Mouse (Mus musculus) heart, embryonic 11.5 days (tissue): ENCODE data around the gene Srsf4. TPM values are rescaled to one million over a fixed set of nuclear protein-coding genes. Genes with fewer than 3 reads are reported as not detected.

Experiments
- ATAC-seq: fragments of 200-750 bp; cut with Nextera tagmentation; replicated peaks from 2 replicates; pipeline ENCODE4 v1.8.0; 2017; ENCODE audit warnings: moderate library complexity; ENCODE audit not compliant: insufficient number of reproducible peaks, low FRiP score, low TSS enrichment
- H3K27ac ChIP-seq: fragments of 300-500 bp; sonication (generic); 2 replicates; pipeline ENCODE4 v1.5.1; 2014; ENCODE audit warnings: mild to moderate bottlenecking, low read depth, low read length
- H3K27me3 ChIP-seq: fragments of 300-500 bp; sonication (generic); 2 replicates; pipeline ENCODE4 v1.6.1; 2014; ENCODE audit warnings: mild to moderate bottlenecking, low read length, mixed read lengths; ENCODE audit not compliant: control insufficient read depth, insufficient read depth
- H3K36me3 ChIP-seq: fragments of 300-500 bp; sonication (generic); 2 replicates; pipeline ENCODE4 v1.6.1; 2014; ENCODE audit warnings: mild to moderate bottlenecking, low read length, moderate library complexity, mixed read lengths; ENCODE audit not compliant: control insufficient read depth, insufficient read depth
- H3K4me1 ChIP-seq: fragments of 300-500 bp; sonication (generic); 2 replicates; pipeline ENCODE4 v1.6.1; 2014; ENCODE audit warnings: low read length; ENCODE audit not compliant: control insufficient read depth, insufficient read depth
- H3K4me2 ChIP-seq: fragments of 300-500 bp; sonication (generic); 2 replicates; pipeline ENCODE4 v1.6.1; 2014; ENCODE audit warnings: mild to moderate bottlenecking, moderate library complexity
- H3K4me3 ChIP-seq: fragments of 300-500 bp; sonication (generic); 2 replicates; pipeline ENCODE4 v1.5.1; 2014; ENCODE audit warnings: low read depth, low read length
- H3K9ac ChIP-seq: fragments of 300-500 bp; sonication (generic); 2 replicates; pipeline ENCODE4 v1.6.1; 2014; ENCODE audit warnings: mild to moderate bottlenecking, low read depth, low read length, moderate library complexity
- H3K9me3 ChIP-seq: fragments of 300-500 bp; sonication (generic); replicated peaks from 2 replicates; pipeline ENCODE4 v1.6.1; 2016; ENCODE audit warnings: low read length; ENCODE audit not compliant: control insufficient read depth
- WGBS: fragments of 180-500 bp; shearing (Covaris S2); extraction: QIAGEN DNeasy Blood & Tissue Kit; methylation state at CpG from one replicate; pipeline ENCODE4 v1.1.7; 2014; ENCODE audit not compliant: insufficient replicate concordance; 5-methylcytosine and 5-hydroxymethylcytosine counted together
- polyA plus RNA-seq: library from polyadenylated mRNA; unstranded; fragments of >200 nt; fragmentation: Nextera tagmentation; extraction: Ambion mirVana; gene quantifications from 2 replicates; pipeline ENCODE4 v1.2.1, GENCODE M21; 2014

The Srsf4 gene
- polyA plus RNA-seq, 1 experiment from 2014 or later: 67.9 TPM

DNA sequence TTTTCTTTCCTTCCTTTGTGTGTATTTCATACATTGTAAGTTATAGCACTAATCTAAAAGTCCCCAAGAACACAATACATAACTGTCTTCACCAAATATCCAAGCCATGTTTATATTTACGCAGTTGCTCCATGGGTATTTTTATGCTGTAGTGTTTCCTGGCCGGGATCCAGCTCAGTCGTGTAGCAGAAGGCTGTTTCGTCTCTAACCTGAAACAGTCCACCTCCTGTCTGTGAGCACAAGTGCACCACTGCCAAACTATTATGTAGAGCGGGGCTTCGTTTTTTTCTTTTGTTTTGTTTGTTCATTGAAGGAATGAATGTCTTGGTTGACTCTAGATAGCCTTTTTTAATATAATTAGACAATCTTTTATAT, 25.8 kb downstream of the Srsf4 start:
- Histone ChIP-seq H3K4me2 (no peak overlapping the region), H3K27ac (no peak overlapping the region), H3K9me3 (no peaks in the 10 kb centered on the region), H3K4me3 (no peak overlapping the region), H3K27me3 (no peaks in the 10 kb centered on the region), H3K36me3 (peaks cover 50% of the 10 kb centered on the region), H3K4me1 (no peaks in the 10 kb centered on the region), H3K9ac (no peak overlapping the region)
- WGBS: 84% methylated on average over 6 of the region's 6 CpGs
- no peak for ATAC-seq

DNA sequence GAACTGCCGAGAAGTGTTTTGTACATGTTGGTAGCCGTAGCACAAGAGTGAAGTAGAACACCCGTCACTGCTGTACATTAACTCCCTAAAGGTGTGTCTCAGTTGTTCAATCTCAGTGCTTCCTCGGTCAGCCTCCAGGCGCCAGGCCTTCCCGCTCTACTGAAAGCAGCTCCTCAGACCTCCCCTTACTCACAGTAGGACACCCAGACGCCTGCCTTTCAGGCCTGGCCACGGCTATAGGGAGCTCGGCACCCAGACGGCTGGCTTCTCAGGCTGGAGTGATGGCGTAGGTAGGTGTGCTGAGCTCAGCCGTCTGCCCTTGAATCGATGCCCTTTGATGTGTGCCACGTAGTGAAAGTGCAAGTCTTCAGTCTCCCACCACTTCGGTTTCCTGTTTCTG, 27.7 kb downstream of the Srsf4 start:
- Histone ChIP-seq H3K27ac (no peak overlapping the region), H3K4me1 (no peaks in the 10 kb centered on the region), H3K36me3 (peaks cover 42% of the 10 kb centered on the region), H3K4me2 (no peak overlapping the region), H3K27me3 (no peaks in the 10 kb centered on the region), H3K4me3 (no peak overlapping the region), H3K9me3 (no peaks in the 10 kb centered on the region), H3K9ac (no peak overlapping the region)
- 90% methylated on average over 15 of the region's 15 CpGs for WGBS
- ATAC-seq: no peak

- 60% methylated on average over 8 of the region's 8 CpGs for WGBS
- peaks cover 28% of the 10 kb centered on the region for H3K36me3 ChIP-seq
- no peak overlapping the region for H3K4me2 ChIP-seq
- H3K27me3 ChIP-seq: no peaks in the 10 kb centered on the region
- ATAC-seq: no peak
- no peaks in the 10 kb centered on the region for H3K4me1 ChIP-seq
- no peak overlapping the region for H3K4me3 ChIP-seq
- H3K9ac ChIP-seq: no peak overlapping the region
- H3K9me3 ChIP-seq: 0 out of 2 replicates have a peak, but pooled peaks cover 2% of the 10 kb centered on the region
- H3K27ac ChIP-seq: no peak overlapping the region
Observed at GRCm38 (mm10) chr4:131904478-131904877, 31.1 kb downstream of the Srsf4 start.

- Histone ChIP-seq H3K9ac (no peak overlapping the region), H3K4me3 (no peak overlapping the region), H3K4me1 (peaks cover 11% of the 10 kb centered on the region), H3K36me3 (peaks cover 8% of the 10 kb centered on the region), H3K4me2 (no peak overlapping the region), H3K27me3 (no peaks in the 10 kb centered on the region), H3K27ac (no peak overlapping the region), H3K9me3 (0 out of 2 replicates have a peak, but pooled peaks cover 2% of the 10 kb centered on the region)
- 67% methylated on average over 6 of the region's 6 CpGs for WGBS
- no peak for ATAC-seq
Observed at GRCm38 (mm10) chr4:131906423-131906822, 33.0 kb downstream of the Srsf4 start.

DNA sequence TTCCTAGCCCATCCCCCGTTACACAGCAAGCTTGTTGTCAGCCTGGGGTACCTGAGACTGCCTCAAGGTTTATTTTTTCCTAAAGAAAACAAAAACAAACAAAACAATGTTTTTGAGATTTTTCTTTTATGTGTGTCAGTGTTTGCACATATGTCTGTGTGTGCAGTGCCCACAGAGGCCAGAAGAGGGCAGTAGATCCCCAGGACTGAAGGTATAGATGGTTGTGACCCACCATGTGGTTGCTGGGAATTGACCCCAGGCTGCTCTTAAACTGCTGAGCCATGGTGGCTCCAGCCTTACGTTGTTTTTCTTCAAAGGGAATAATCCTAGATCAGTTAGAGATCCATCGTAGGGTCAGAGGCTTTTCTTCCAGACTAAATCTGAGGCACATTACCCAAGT, 34.5 kb downstream of the Srsf4 start:
- H3K9ac ChIP-seq: no peak overlapping the region
- no peak for ATAC-seq
- WGBS: 91% methylated on average over 3 of the region's 3 CpGs
- H3K36me3 ChIP-seq: no peaks in the 10 kb centered on the region; the same call in 1 of the 2 replicates
- no peak overlapping the region for H3K27ac ChIP-seq
- H3K4me3 ChIP-seq: no peak overlapping the region
- H3K4me1 ChIP-seq: peaks cover 11% of the 10 kb centered on the region
- H3K27me3 ChIP-seq: peaks cover 2% of the 10 kb centered on the region
- 0 out of 2 replicates have a peak, but pooled peaks cover 2% of the 10 kb centered on the region for H3K9me3 ChIP-seq
- H3K4me2 ChIP-seq: no peak overlapping the region

DNA sequence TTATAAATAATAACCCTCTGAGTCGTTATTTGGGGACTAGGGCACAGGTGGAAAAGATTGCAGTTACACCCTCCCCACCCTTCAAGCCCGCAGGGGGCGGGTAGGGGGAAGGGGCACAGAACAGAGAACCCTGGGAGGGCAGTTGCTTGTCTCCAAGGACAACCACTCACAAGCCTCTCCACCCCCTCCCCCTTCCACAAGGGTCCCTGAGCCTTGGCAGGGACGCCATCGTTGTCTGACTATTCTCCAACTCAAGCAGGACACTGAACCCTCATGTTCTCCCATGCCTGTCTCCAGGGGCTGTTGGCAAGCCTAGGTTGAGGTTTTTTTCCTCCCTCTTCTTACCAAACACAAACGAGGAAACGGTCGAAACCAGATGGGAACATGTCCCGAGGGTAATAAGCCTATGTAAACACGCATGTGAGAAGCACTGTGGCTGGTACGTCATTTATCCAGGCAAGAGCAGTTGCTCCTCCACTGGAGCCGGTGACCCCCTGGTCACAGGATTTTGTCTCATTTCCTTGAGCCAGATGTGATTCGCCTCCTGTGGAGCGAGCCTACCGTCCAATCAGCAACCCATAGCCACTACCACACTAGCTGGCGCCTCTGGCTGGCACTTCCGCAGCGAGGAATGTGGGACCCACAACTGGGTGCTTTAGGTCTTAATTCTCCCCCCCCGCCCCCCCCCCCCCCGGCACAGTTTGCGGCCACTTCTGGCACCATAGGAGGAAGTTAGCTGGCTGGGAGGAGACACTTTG, 37.0 kb downstream of the Srsf4 start:
- Histone ChIP-seq H3K36me3 (no peaks in the 10 kb centered on the region; the same call in 1 of the 2 replicates), H3K9ac (peak overlapping the region; percentile 46; the same call in 1 of the 2 replicates), H3K27me3 (peaks cover 17% of the 10 kb centered on the region), H3K4me3 (0 out of 2 replicates have a peak overlapping the region, but pooled peaks have one; percentile 12), H3K27ac (no peak overlapping the region), H3K4me2 (peak overlapping the region; percentile 61), H3K4me1 (peaks cover 20% of the 10 kb centered on the region), H3K9me3 (0 out of 2 replicates have a peak, but pooled peaks cover 2% of the 10 kb centered on the region)
- 6% methylated on average over 19 of the region's 21 CpGs for WGBS
- ATAC-seq: no peak

DNA sequence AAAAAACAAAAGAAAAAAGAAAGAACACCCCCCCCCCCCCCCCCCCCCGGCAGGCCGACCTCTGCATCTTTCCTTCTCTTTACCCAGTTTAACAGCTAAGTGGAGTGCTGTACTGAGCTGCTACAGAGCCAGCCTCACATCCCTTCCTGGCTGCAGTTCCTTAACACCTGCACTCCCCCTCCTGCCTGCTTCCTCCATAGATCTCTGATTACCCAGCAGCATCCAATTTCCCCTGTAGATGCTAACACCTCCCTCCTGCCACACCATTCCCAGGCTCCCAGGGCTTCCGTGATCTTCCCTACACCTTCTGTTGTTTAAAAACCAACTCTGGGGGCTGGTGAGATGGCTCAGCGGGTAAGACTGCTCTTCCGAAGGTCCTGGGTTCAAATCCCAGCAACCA, 38.1 kb downstream of the Srsf4 start:
- no peak overlapping the region for H3K9ac ChIP-seq
- H3K4me2 ChIP-seq: no peak overlapping the region
- no peak overlapping the region for H3K27ac ChIP-seq
- H3K4me1 ChIP-seq: peaks cover 29% of the 10 kb centered on the region
- no peak overlapping the region for H3K4me3 ChIP-seq
- ATAC-seq: no peak
- H3K36me3 ChIP-seq: no peaks in the 10 kb centered on the region
- 50% methylated on average over 3 of the region's 5 CpGs for WGBS
- H3K27me3 ChIP-seq: peaks cover 22% of the 10 kb centered on the region
- 0 out of 2 replicates have a peak, but pooled peaks cover 2% of the 10 kb centered on the region for H3K9me3 ChIP-seq

- no peak overlapping the region for H3K4me2 ChIP-seq
- H3K4me3 ChIP-seq: no peak overlapping the region
- no peak for ATAC-seq
- H3K9me3 ChIP-seq: no peaks in the 10 kb centered on the region
- no peak overlapping the region for H3K27ac ChIP-seq
- no peaks in the 10 kb centered on the region for H3K36me3 ChIP-seq
- H3K9ac ChIP-seq: no peak overlapping the region
- WGBS: 56% methylated on average over 10 of the region's 10 CpGs
- H3K27me3 ChIP-seq: peaks cover 25% of the 10 kb centered on the region
- peaks cover 39% of the 10 kb centered on the region for H3K4me1 ChIP-seq
Observed at GRCm38 (mm10) chr4:131913526-131913925, 40.1 kb downstream of the Srsf4 start.
